Mouse (Mus musculus): Measurements from ENCODE around the gene Ifna9. TPM values are rescaled to one million over a fixed set of nuclear protein-coding genes. Genes with fewer than 3 reads are reported as not detected.

The Ifna9 gene
- not detected in 2 replicates for polyA plus RNA-seq (2015; fragmentation: Nextera tagmentation; extraction: Ambion mirVana)

GRCm38 (mm10) chr4:88592285-88592684 lies at the start of gene Ifna9:
TSS of gene Ifna9 (minus strand) at chr4:88592385.

GRCm38 (mm10) chr4:88634311-88634710 lies 42.1 kb upstream of the Ifna9 start, which contains the start of gene C87499:
TSS of gene C87499 (minus strand) at chr4:88634411.

GRCm38 (mm10) chr4:88603276-88603675 lies 11.1 kb upstream of the Ifna9 start, which contains the start of gene Ifna12:
TSS of gene Ifna12 (minus strand) at chr4:88603376.

GRCm38 (mm10) chr4:88571698-88572097 lies 20.5 kb downstream of the Ifna9 start, which contains the start of gene Ifna14:
TSS of gene Ifna14 (minus strand) at chr4:88571798.

GRCm38 (mm10) chr4:88558145-88558544 lies 34.0 kb downstream of the Ifna9 start, which contains the start of gene Ifna15:
TSS of gene Ifna15 (minus strand) at chr4:88558245.

Other genes with a start within 250 kb of the Ifna9 start
- gene Hacd4, start 153.5 kb downstream of the Ifna9 start, polyA plus RNA-seq (2015; fragmentation: Nextera tagmentation; extraction: Ambion mirVana), result 12.3 and 18.5 TPM in 2 replicates
- gene Ifnb1, start 69.6 kb downstream of the Ifna9 start, polyA plus RNA-seq (2015; fragmentation: Nextera tagmentation; extraction: Ambion mirVana), result not detected in 2 replicates
- not detected in 2 replicates for gene Ifna15, start 34.1 kb downstream of the Ifna9 start, polyA plus RNA-seq (2015; fragmentation: Nextera tagmentation; extraction: Ambion mirVana)
- not detected in 2 replicates for gene Ifna14, start 20.6 kb downstream of the Ifna9 start, polyA plus RNA-seq (2015; fragmentation: Nextera tagmentation; extraction: Ambion mirVana)
- gene Ifna12, start 11.0 kb upstream of the Ifna9 start, polyA plus RNA-seq (2015; fragmentation: Nextera tagmentation; extraction: Ambion mirVana), result not detected in 2 replicates
- gene C87499, start 42.0 kb upstream of the Ifna9 start, polyA plus RNA-seq (2015; fragmentation: Nextera tagmentation; extraction: Ambion mirVana), result not detected in 2 replicates
- gene Ifna13, start 52.1 kb upstream of the Ifna9 start, polyA plus RNA-seq (2015; fragmentation: Nextera tagmentation; extraction: Ambion mirVana), result not detected in 2 replicates
- not detected in 2 replicates for gene Ifna16, start 84.5 kb upstream of the Ifna9 start, polyA plus RNA-seq (2015; fragmentation: Nextera tagmentation; extraction: Ambion mirVana)
- gene Ifna2, start 91.5 kb upstream of the Ifna9 start, polyA plus RNA-seq (2015; fragmentation: Nextera tagmentation; extraction: Ambion mirVana), result not detected in 2 replicates
- gene Ifnab, start 99.0 kb upstream of the Ifna9 start, polyA plus RNA-seq (2015; fragmentation: Nextera tagmentation; extraction: Ambion mirVana), result not detected in 2 replicates
- 0.17 and 0.38 TPM in 2 replicates for gene Gm26566, start 129.4 kb upstream of the Ifna9 start, polyA plus RNA-seq (2015; fragmentation: Nextera tagmentation; extraction: Ambion mirVana)
- 23.7 and 28.8 TPM in 2 replicates for gene Klhl9, start 130.1 kb upstream of the Ifna9 start, polyA plus RNA-seq (2015; fragmentation: Nextera tagmentation; extraction: Ambion mirVana)
- gene Gm13271, start 162.5 kb upstream of the Ifna9 start, polyA plus RNA-seq (2015; fragmentation: Nextera tagmentation; extraction: Ambion mirVana), result not detected in 2 replicates
- gene Gm13283, start 167.7 kb upstream of the Ifna9 start, polyA plus RNA-seq (2015; fragmentation: Nextera tagmentation; extraction: Ambion mirVana), result 0.17 and 0.19 TPM in 2 replicates
- not detected in 2 replicates for gene Gm13290, start 181.4 kb upstream of the Ifna9 start, polyA plus RNA-seq (2015; fragmentation: Nextera tagmentation; extraction: Ambion mirVana)
- not detected in 2 replicates for gene Gm13289, start 184.5 kb upstream of the Ifna9 start, polyA plus RNA-seq (2015; fragmentation: Nextera tagmentation; extraction: Ambion mirVana)
- gene Gm13272, start 187.5 kb upstream of the Ifna9 start, polyA plus RNA-seq (2015; fragmentation: Nextera tagmentation; extraction: Ambion mirVana), result not detected in 2 replicates
- 0.33 TPM in 1 of 2 replicates, not detected in the other for gene Ifnz, start 189.7 kb upstream of the Ifna9 start, polyA plus RNA-seq (2015; fragmentation: Nextera tagmentation; extraction: Ambion mirVana)
- not detected in 2 replicates for gene Gm13276, start 193.3 kb upstream of the Ifna9 start, polyA plus RNA-seq (2015; fragmentation: Nextera tagmentation; extraction: Ambion mirVana)
- gene Gm13277, start 196.2 kb upstream of the Ifna9 start, polyA plus RNA-seq (2015; fragmentation: Nextera tagmentation; extraction: Ambion mirVana), result not detected in 2 replicates
- not detected in 2 replicates for gene Gm13278, start 199.2 kb upstream of the Ifna9 start, polyA plus RNA-seq (2015; fragmentation: Nextera tagmentation; extraction: Ambion mirVana)
- gene Gm13275, start 202.1 kb upstream of the Ifna9 start, polyA plus RNA-seq (2015; fragmentation: Nextera tagmentation; extraction: Ambion mirVana), result not detected in 2 replicates
- not detected in 2 replicates for gene Gm13279, start 205.0 kb upstream of the Ifna9 start, polyA plus RNA-seq (2015; fragmentation: Nextera tagmentation; extraction: Ambion mirVana)
- 0.79 TPM in 1 of 2 replicates, not detected in the other for gene Gm13285, start 207.3 kb upstream of the Ifna9 start, polyA plus RNA-seq (2015; fragmentation: Nextera tagmentation; extraction: Ambion mirVana)
- not detected in 2 replicates for gene Gm13287, start 210.9 kb upstream of the Ifna9 start, polyA plus RNA-seq (2015; fragmentation: Nextera tagmentation; extraction: Ambion mirVana)
- gene Gm13288, start 213.1 kb upstream of the Ifna9 start, polyA plus RNA-seq (2015; fragmentation: Nextera tagmentation; extraction: Ambion mirVana), result not detected in 2 replicates
- gene Ifna7, start 223.8 kb upstream of the Ifna9 start, polyA plus RNA-seq (2015; fragmentation: Nextera tagmentation; extraction: Ambion mirVana), result not detected in 2 replicates
- gene Ifna11, start 227.6 kb upstream of the Ifna9 start, polyA plus RNA-seq (2015; fragmentation: Nextera tagmentation; extraction: Ambion mirVana), result not detected in 2 replicates
- gene Ifna6, start 235.0 kb upstream of the Ifna9 start, polyA plus RNA-seq (2015; fragmentation: Nextera tagmentation; extraction: Ambion mirVana), result not detected in 2 replicates
- gene Ifna5, start 243.1 kb upstream of the Ifna9 start, polyA plus RNA-seq (2015; fragmentation: Nextera tagmentation; extraction: Ambion mirVana), result not detected in 2 replicates
- not detected in 2 replicates for gene Ifna4, start 249.5 kb upstream of the Ifna9 start, polyA plus RNA-seq (2015; fragmentation: Nextera tagmentation; extraction: Ambion mirVana)

Measured in spleen, postnatal 0 days (tissue).